Mouse (Mus musculus): Measurements from ENCODE around the gene Ppwd1.
"Not testable (repeated sequence)": the region's sequence is repeated elsewhere in the genome, so short reads cannot be mapped to it uniquely, and the experiment has no call there.

The Ppwd1 gene

DNA sequence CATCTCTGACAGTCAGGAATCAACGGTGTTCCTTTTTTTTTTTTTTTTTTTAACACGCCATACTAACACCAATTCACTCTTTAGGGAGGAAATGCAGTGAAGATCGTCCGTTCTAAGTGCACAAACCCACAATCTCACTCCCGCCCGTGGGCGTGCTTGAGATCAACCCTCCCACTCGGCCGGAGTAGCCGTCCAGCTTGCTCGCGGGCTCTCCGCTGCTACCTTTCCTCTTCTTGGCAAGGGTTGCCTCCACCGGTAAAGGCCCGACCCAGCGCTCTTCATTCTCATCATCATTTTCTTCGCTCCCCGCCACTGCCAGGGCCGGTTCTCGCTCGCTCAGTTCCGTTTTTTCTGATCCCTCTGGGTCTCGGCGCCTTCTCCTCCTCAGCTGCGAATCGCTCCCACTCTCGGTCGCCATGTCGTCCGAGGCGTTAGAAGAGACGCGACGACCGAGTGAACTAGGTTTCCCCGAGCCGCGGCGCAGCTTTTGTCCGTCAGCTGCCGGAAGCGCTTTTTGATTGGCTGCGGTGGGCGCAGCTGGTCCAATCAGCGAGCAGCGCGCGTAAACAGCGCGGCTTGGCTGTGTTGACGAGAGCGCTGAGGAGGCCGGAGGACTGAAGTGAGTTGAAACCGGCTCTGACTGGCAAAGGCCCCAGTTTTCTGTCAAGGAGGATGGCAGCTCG is at the start of gene Ppwd1, which contains the start of gene Cenpk:
TSS of gene Ppwd1 (minus strand) at position 460 of the 683 bp plus-strand sequence.
TSS of gene Cenpk (plus strand) at position 228 of the 683 bp plus-strand sequence.
- peak; percentile 95 to 97 for DNase-seq (ENCODE audit: low spot score in 2 of 2)

DNA sequence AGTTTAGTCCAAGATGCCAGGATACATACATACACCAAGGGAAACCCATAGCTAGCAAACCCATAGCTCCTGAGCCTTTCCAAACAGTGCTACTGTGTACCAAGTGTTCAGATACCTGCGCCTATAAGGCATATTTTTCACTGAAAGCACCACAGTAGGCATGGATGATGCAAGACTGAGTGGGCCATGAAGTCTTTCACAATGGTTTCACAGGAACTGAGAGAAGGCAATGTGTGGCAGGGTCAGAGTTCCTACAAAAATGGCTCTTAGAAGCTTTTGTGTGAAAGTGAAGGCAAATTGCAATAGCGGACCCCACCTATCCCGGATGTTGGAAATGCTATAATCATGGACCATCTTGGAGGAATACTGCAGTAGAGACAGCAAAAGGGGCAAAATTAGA is 30.4 kb upstream of the Ppwd1 start:
- no peak for DNase-seq (ENCODE audit: low spot score in 2 of 2)

DNA sequence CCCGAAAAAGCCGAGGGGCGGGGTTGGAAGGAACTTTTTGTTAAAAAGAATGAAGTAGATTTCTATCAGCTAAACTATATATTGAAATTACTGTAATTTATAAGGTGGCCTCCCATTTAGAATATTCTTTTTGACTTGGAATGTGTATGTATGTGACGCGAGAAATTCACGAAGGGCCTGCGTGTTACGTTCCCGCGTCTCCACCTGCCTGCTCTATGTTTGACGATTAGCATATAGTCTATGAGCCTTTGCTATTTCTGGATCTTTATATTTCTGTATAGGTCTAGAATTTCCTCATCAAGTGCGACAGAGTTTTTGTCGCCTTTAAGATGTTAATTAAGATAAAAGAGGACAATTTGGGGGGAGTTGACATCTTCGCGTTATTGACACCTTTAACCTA is 538 bp upstream of the Ppwd1 start:
- no peak for DNase-seq (ENCODE audit: low spot score in 2 of 2)

DNA sequence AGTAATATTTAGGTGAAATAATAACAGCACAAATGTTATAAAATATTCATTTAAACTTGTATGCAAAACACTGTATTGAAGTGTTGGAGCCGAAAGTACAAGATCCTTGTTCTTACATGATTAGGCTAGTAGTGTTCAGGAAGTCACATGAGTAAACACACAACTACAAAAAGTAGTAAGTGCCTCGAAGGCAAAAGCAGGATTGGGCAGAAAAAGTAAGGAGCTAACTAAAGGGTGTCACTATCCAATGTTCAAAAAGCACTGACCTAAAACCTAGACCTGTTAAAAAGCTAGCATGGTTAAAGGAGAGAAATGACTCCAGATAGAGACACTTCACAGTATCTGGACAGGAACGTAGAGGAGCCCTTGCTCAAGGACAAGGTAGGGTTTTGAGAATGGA is 1.2 kb downstream of the Ppwd1 start:
- DNase-seq (ENCODE audit: low spot score in 2 of 2): no peak

DNA sequence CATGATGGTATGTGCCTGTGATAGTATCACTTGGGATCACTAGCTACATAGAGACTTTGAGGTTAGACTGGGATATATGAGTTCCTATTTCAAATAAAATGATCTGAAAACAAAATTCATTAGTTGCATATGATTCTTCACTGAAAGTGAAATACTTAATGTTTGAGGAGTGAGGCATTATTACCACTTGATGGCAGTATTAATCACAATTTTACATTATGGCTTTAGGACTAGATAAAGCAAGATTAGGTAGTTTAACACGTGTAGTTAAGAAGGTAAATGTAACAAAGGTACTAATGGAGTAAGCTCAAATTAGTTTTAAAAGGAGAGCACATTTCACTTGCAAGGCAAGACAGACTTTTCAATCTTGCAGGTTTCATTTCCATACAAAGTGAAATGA is 24.3 kb downstream of the Ppwd1 start:
- no peak for DNase-seq (ENCODE audit: low spot score in 2 of 2)

DNA sequence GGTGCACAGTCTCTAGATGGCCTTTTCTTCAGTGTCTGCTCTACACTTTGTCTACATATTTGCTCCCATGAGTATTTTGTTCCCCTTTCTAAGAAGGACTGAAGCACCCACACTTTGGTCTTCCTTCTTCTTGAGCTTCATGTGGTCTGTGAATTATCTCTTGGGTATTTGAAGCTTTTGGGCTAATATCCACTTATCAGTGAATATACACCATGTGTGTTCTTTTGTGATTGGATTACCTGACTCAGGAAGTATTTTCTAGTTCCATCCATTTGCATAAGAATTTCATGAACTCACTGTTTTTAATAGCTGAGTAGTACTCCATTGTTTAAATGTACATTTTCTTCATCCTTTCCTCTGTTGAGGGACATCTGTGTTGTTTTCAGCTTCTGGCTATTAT is 32.8 kb downstream of the Ppwd1 start:
- DNase-seq (ENCODE audit: low spot score in 2 of 2): not testable (repeated sequence)

DNA sequence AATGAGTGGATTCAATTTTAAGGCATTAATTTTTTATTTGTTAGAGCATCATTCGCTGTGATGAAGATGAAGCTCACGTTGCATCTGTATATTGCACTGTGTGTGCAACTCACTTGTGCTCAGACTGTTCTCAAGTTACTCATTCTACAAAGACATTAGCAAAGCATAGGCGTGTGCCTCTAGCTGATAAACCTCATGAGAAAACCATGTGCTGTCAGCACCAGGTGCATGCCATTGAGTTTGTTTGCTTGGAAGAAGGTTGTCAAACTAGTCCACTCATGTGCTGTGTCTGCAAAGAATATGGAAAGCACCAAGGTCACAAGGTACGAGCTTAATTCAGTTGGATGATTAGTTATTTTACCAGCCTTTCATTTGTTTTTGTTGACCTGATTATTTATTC is 41.3 kb downstream of the Ppwd1 start:
- DNase-seq (ENCODE audit: low spot score in 2 of 2): no peak

DNA sequence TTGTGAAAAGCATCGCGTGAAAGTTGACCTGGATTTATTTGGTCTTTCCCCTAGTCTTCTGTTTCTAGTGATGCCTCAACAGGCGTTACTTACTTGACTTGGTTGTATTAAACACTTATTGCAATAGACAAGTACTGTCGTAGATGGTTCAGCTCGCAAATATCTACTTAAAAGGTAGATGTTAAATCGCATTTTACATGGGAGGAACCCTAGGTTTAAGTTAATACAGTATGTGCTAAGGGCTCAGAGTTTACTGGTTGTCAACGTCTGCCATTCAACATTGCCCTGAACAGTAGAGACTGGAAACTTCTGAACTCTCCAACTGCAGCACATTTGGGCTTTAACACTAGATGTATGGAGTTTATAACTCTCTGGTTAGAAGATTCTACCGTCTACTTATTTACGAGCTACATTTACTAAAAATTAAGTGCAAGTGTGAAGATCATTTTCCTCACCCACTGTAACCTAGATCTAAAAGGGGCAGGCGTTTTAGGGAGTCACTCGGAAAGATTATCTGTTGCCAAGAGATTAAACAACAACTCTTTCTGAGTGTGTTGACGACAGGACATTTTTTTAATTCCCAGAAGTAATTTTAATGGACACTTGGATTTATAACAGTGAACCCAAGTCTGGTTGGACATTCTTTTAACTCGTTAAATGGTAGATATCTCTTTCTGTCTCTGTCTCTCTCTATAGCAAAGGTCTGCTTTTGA is 49.3 kb downstream of the Ppwd1 start:
- DNase-seq (ENCODE audit: low spot score in 2 of 2): no peak

DNA sequence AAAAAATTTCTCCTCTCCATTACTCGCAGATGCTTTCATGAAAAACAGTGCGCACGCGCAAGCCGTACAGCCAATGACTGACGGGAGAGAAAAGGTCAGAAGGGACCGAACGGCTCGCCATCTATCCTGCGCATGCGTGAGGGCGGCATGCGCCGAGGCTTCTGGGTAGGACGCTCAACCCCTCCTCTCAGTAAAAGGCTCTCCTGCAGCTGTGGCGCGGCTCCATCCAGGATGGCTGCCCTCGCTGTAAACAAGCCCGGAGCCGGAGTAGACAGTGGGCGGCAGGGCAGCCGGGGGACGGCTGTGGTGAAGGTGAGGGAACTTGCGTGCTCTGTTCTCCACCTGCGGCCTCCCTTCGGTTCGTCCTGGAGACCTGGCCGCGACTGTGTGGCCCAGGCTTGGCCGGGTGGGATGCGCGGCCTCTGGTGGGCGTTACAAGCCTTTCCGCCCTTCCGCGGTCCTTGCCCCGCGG is 50.0 kb downstream of the Ppwd1 start, which contains the start of gene Trim23:
TSS of gene Trim23 (plus strand) at position 148 of the 472 bp plus-strand sequence.
- peak; percentile 96 to 97 for DNase-seq (ENCODE audit: low spot score in 2 of 2)

DNA sequence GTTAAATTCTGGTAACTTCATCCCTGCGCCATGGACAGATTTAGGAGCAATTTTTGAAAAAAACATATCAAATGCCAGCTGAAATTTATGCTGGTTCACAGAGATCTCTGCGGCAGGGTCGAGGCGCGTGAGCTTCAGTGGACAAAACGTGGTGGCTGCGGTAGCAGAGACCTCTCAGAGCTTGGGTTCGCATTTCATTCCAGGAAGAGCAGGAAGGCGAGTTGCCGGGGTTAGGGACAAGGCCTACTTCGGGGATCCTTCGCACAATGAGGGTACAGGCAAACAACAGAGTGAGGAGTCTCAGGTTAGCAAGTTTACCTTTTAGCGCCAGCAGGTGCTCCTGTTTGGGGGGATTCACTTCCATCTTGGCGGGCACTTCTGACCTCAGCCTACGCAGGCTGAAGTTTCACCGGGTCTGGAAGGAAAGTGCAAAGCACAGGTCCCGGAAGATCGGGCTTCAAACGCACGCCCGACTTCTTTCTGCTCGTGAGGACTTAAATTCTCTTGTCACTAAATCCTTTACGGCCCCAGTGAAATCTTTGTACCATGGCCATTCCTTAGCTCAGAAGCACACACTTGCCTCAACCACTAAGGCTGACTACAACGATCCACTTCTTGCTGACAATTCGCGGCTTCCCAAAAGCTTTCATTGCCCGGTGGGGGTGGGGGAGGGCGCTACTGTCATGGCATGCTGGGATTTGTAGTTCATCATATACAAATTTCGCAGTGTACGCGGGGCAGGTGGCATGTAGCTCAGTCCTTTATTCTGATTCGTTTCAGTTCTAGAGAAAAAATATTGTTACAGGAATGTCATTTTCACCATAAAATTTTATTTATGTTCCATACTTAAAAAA is 50.6 kb downstream of the Ppwd1 start, which contains the start of gene Trappc13:
TSS of gene Trappc13 (minus strand) at position 674 of the 854 bp plus-strand sequence.
- DNase-seq (ENCODE audit: low spot score in 2 of 2): peak; percentile 84 to 85

DNA sequence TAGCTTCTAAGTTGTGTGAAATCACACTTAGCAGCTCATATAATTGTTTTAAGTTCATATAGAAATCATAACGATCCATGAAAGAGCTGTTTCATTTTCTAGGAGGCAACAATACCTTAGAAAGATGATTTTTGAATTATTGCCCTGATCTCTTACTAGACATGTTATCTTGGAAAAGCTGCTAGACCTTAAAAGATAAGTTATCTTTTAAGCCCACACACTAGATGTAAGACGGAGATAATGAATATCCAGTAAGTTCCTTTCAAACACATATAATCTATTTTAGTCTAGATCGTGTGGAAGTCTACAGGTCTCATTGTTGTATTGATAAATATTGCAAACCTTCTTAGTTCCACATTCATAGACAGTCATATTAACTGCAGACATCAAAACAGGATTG is 51.8 kb downstream of the Ppwd1 start:
- DNase-seq (ENCODE audit: low spot score in 2 of 2): no peak

DNA sequence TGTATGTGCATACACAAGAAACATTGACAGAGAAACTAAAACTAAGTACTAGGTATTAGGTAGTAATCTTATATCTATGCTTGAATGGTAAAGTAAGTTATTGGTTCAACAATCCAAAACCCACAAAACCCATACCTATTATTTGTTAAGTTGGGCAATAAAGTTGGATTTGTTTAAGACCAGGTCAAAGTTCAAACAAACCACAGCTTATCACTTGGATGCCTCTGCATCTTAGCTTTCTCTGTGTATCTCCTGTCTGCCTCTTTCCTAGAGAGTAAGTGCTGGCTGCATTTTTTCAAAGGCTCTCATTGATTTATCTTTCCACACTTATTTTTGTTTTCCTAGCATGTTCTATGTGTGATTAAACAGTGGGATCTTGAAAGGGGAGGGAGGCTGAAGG is 56.1 kb downstream of the Ppwd1 start:
- DNase-seq (ENCODE audit: low spot score in 2 of 2): no peak

DNA sequence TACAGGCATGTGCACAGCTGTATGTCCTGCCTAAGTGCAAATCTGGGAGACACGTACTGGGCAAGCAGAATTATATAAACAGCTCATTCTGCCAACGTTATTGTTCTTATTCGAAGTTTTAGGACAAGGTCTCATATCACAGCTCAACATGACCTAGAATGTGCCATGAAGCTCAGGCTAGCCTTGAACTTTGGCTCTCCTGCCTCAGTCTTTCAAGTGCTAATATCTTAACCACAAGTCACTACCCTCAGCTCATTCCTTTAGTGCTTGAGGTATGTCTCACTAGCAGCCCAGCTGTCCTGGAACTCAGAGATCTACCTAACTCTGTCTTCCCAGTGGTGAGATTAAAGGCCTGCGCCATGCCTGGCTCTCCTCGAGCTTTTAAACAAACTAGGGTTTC is 56.9 kb downstream of the Ppwd1 start:
- no peak for DNase-seq (ENCODE audit: low spot score in 2 of 2)

DNA sequence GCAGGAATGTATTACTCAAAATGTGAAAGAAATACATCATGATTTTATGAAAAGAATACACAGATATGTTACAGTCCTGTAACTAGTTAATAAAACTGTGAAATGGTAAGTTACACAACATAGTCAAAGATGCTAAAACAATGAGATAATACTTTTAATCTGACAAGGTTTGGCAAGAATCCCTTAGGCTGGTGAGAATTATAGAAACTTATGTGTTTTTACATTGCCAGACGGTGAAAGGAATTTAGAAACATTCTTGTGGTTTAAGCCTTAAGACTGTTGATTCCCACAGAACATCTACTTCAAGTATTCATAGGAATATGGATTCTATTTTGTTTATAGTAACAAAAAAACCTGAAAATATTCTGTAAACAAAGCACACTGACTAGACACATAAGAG is 73.0 kb downstream of the Ppwd1 start:
- no peak for DNase-seq (ENCODE audit: low spot score in 2 of 2)

Data from frontal cortex, postnatal 10 days (tissue).